Mouse (Mus musculus) liver, adult 2 months (tissue): ENCODE results near the gene Rundc3a. TPM values are rescaled to one million over a fixed set of nuclear protein-coding genes. Genes with fewer than 3 reads are reported as not detected.
A peak's percentile ranks its signal among the peaks of the same experiment; 100 is the strongest.

ENCODE experiments used
- DNase-seq: peaks from one replicate; pipeline ENCODE4 v3.0.0-alpha.2; 2011; ENCODE audit warnings: low read depth, low spot score; ENCODE audit errors: extremely low read depth
- H3K27ac ChIP-seq: fragments of 200-500 bp; replicated peaks from 2 replicates; pipeline ENCODE4 v1.5.1; 2012; ENCODE audit warnings: low read depth, mild to moderate bottlenecking, control low read depth, inconsistent platforms, low read length; ENCODE audit not compliant: insufficient read depth
- H3K27me3 ChIP-seq: fragments of 200-500 bp; 2 replicates; pipeline ENCODE4 v1.6.1; 2012; ENCODE audit warnings: mild to moderate bottlenecking, moderate library complexity, low read length, inconsistent platforms; ENCODE audit not compliant: control insufficient read depth, insufficient read depth
- H3K36me3 ChIP-seq: fragments of 200-500 bp; 2 replicates; pipeline ENCODE4 v1.6.1; 2012; ENCODE audit warnings: low read length, inconsistent platforms; ENCODE audit not compliant: control insufficient read depth, insufficient read depth
- H3K4me1 ChIP-seq: fragments of 200-500 bp; 2 replicates; pipeline ENCODE4 v1.6.1; 2011; ENCODE audit warnings: low read length; ENCODE audit not compliant: control insufficient read depth, insufficient read depth
- H3K4me3 ChIP-seq: fragments of 200-500 bp; 2 replicates; pipeline ENCODE4 v1.5.1; 2011; ENCODE audit warnings: low read depth, mild to moderate bottlenecking, control low read depth, low read length, moderate library complexity; ENCODE audit not compliant: insufficient read depth
- H3K79me2 ChIP-seq: fragments of 200-500 bp; 2 replicates; pipeline ENCODE4 v1.6.1; 2012; ENCODE audit warnings: inconsistent platforms, mild to moderate bottlenecking, low read length, moderate library complexity; ENCODE audit not compliant: control insufficient read depth, insufficient read depth
- H3K9ac ChIP-seq: fragments of 200-500 bp; 2 replicates; pipeline ENCODE4 v1.6.1; 2012; ENCODE audit warnings: low read depth, mild to moderate bottlenecking, control low read depth, inconsistent platforms, low read length
- CTCF ChIP-seq: fragments of 200-500 bp; IDR thresholded peaks from 2 replicates; pipeline ENCODE4 v1.5.1; 2011; ENCODE audit warnings: low read depth, low read length, control low read depth
- POLR2A ChIP-seq: fragments of 200-500 bp; IDR thresholded peaks from 2 replicates; pipeline ENCODE4 v1.6.1; 2011; ENCODE audit warnings: low read length, control low read depth; ENCODE audit not compliant: insufficient read depth; ENCODE audit errors: extremely low read depth
- WGBS: fragments of 180-500 bp; shearing (Covaris S2); methylation state at CpG from one replicate; pipeline ENCODE4 v1.1.7; 2018; 5-methylcytosine and 5-hydroxymethylcytosine counted together
- polyA plus RNA-seq: library from polyadenylated mRNA; depleted of rRNA; stranded (reverse); fragments of >200 nt; gene quantifications from 2 replicates; pipeline ENCODE4 v1.2.3, GENCODE M21; 2012; rRNA removed
- total RNA-seq: library from RNA; depleted of rRNA; stranded (reverse); fragments of >200 nt; gene quantifications from 2 replicates; pipeline ENCODE4 v1.2.3, GENCODE M21; 2014; rRNA removed

The Rundc3a gene
- total and polyA plus RNA-seq, 2 experiments, result 1.0 to 2.1 TPM

DNA sequence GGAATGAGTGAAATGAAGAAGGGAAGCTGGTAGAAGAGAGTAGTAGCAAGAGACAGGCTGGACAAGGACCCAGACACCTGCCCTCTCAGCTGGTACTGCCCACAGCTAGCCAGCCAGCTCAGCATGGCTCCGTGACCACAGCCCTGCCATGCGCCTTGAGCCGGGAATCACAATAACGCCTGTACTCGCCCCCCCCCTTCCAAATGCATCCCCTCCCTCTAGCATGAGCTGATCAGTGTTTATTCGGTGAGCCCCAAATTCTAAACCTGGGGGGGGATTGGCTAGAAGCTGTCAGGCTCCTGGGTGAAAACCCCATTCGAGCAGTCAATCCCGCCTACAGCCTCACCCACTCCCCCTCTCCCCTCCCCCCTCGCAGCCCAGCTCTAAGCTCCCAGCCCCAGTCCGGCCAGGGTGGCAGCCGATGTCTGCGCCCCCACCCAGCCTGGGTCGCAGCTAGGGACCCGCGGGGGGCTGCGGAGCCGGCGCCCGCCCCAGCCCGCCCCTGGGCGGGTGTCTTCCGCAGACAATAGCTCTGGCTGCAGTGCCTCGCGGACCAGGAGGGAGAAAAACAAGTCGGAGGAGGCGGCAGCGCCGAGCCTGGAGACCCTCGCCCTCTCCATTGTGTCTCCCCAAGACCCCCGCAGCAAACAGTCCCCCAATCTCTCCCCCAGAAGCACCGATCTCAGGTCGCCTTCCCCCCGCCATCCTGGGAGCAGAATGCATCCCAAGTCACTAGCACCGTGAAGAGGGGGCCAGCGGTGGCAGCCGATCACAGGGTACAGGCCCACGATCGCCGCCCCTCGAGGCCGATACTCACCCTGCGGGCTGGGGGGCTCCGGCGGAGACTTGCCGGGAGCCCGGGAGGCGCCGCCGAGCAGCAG is 53.6 kb downstream of the Rundc3a start:
- H3K27me3 ChIP-seq, result peaks cover 19% of the 10 kb centered on the region
- DNase-seq, result no peak

DNA sequence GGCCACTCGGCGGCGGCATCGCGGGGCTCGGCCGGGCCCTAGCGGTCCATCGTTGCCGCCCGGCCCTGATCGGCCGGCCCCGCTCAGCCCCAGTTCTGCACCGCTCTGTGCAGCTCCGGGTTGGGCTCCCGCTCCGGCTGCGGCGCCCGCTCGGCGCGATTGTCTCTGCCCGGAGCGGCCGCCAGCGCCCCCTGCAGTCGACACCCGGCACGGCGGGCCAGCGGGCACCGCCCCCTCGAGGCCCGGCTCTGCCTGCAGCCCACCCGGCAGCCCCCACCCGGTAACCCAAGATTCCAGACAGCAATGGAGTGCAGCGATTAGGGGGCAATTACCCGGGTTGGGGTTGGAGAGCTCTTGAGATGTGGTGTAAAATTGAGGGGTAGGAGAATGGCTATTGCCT is 54.3 kb downstream of the Rundc3a start, which contains the start of gene Fam171a2:
Gene Fam171a2, minus strand, starts transcription at position 186 of the 400 bp plus-strand sequence.
- Histone ChIP-seq H3K36me3 (no peaks in the 10 kb centered on the region), H3K79me2 (no peaks in the 10 kb centered on the region), H3K4me1 (no peaks in the 10 kb centered on the region), H3K27ac (peak within 1 kb of the TSS; percentile 38), H3K27me3 (peaks cover 19% of the 10 kb centered on the region), H3K4me3 (peak within 1 kb of the TSS; percentile 74), H3K9ac (peak within 1 kb of the TSS; percentile 74)
- TF ChIP-seq POLR2A (no peak), CTCF (peak; percentile 73)
- no peak for DNase-seq
- WGBS, result 1% methylated on average over 34 of the region's 40 CpGs

More for the DNA sequence above, 53.6 kb downstream of the Rundc3a start:
- Histone ChIP-seq H3K4me3 (peak overlapping the region; percentile 74), H3K4me1 (no peaks in the 10 kb centered on the region), H3K27ac (peak overlapping the region; percentile 38), H3K79me2 (no peaks in the 10 kb centered on the region), H3K9ac (peak overlapping the region; percentile 74), H3K36me3 (no peaks in the 10 kb centered on the region)
- WGBS, result 3% methylated on average over 48 of the region's 49 CpGs
- TF ChIP-seq POLR2A, result no peak
- TF ChIP-seq CTCF, result no peak

DNA sequence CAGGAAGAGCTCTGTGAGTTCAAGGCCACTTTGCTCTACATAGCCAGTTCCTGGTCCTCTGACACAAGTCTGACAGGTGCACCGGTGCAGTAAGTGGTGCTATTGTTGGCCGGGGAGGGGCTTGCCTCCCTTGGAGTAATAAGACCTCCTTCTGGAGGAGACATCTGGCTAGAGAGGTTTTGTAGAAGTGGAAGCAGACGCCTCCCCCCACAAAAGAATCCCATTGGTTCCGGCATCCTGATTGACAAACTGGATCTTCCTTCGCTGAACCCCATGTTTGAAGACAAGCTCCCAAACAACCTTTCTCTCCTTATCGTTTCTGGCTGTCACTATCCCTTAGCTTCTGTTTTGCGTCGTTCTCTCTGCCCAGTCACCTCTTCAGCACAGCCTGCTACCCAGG is 55.1 kb downstream of the Rundc3a start:
- no peaks in the 10 kb centered on the region for H3K36me3 ChIP-seq
- no peak overlapping the region for H3K9ac ChIP-seq
- no peak for TF ChIP-seq CTCF
- no peak for TF ChIP-seq POLR2A
- H3K79me2 ChIP-seq, result no peaks in the 10 kb centered on the region
- no peak for DNase-seq
- H3K4me3 ChIP-seq, result no peak overlapping the region
- H3K27me3 ChIP-seq, result peaks cover 19% of the 10 kb centered on the region
- WGBS, result 26% methylated on average over 8 of the region's 8 CpGs
- H3K27ac ChIP-seq, result no peak overlapping the region
- no peaks in the 10 kb centered on the region for H3K4me1 ChIP-seq

DNA sequence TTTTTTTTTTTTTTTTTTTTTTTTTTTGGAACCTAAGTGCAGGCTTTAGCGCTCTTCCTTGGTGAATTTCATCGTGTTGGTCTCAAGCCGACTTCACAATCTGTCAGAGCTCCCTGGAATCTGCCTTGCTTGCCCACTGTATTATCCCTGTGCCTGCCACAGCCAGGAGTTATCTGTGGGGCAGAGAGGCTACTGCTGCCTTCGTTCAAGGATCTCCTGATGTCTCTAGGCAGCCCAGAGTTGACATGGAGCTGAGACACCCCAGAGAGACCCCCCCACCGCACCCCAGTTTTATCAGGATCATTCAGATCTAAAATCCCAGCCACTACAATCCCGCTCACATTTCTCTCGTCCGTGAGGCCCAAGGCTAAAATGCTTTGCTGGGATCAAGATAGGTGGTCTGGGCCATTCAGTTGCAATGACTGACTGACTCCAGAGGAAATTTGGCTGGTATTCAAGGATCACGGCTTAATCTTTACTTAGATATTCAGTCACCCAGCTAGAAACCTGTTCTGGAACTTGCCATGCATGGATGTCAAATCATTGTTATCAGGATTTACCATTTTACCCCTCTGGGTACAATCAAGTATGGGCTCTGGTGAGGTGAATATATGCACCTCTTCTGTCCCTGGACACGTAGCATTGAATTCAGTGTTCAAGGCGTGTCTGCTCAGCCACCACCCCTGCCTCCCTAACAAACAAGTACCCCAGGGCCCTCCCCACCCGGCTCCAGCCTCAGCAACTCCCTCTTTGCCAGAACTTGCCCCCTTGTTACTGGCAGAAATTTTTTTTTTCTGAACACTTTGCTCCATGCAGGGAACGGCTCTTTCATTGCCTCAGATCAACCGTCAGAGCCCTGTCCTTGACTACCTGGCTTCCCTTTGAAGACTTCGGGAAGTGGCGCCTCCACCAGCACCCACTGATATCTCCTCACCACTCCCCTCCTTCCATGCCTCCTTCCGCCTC is 56.1 kb downstream of the Rundc3a start:
- TF ChIP-seq CTCF (no peak), POLR2A (no peak)
- Histone ChIP-seq H3K9ac (no peak overlapping the region), H3K4me3 (no peak overlapping the region), H3K36me3 (no peaks in the 10 kb centered on the region), H3K27me3 (peaks cover 19% of the 10 kb centered on the region), H3K4me1 (no peaks in the 10 kb centered on the region), H3K79me2 (no peaks in the 10 kb centered on the region), H3K27ac (no peak overlapping the region)
- DNase-seq, result no peak
- WGBS, result 60% methylated on average over 17 of the region's 17 CpGs

Other genes starting within 250 kb of the Rundc3a start
- 58.6 and 81.5 TPM in 2 replicates for gene Nags, start 247.9 kb upstream of the Rundc3a start, total RNA-seq
- 135 and 155 TPM in 2 replicates for gene Nags, start 247.9 kb upstream of the Rundc3a start, polyA plus RNA-seq
- gene Tmem101, start 237.0 kb upstream of the Rundc3a start, total RNA-seq, result 4.2 and 7.7 TPM in 2 replicates
- 9.2 and 13.5 TPM in 2 replicates for gene Tmem101, start 237.0 kb upstream of the Rundc3a start, polyA plus RNA-seq
- gene Lsm12, start 208.1 kb upstream of the Rundc3a start, total RNA-seq, result 11.4 and 14.1 TPM in 2 replicates
- 24.3 and 24.5 TPM in 2 replicates for gene Lsm12, start 208.1 kb upstream of the Rundc3a start, polyA plus RNA-seq
- gene G6pc3, start 203.8 kb upstream of the Rundc3a start, total RNA-seq, result 2.8 and 3.6 TPM in 2 replicates
- gene G6pc3, start 203.8 kb upstream of the Rundc3a start, polyA plus RNA-seq, result 17.1 and 25.9 TPM in 2 replicates
- 15.9 and 25.0 TPM in 2 replicates for gene Hdac5, start 163.2 kb upstream of the Rundc3a start, total RNA-seq
- 38.2 and 60.5 TPM in 2 replicates for gene Hdac5, start 163.2 kb upstream of the Rundc3a start, polyA plus RNA-seq
- 0.27 TPM in 1 of 2 replicates, not detected in the other for gene BC030867, start 144.5 kb upstream of the Rundc3a start, total RNA-seq
- 0.20 and 0.38 TPM in 2 replicates for gene BC030867, start 144.5 kb upstream of the Rundc3a start, polyA plus RNA-seq
- 0.09 TPM in 1 of 2 replicates, not detected in the other for gene Asb16, start 124.7 kb upstream of the Rundc3a start, total RNA-seq
- 0.16 and 0.20 TPM in 2 replicates for gene Asb16, start 124.7 kb upstream of the Rundc3a start, polyA plus RNA-seq
- gene Tmub2, start 108.5 kb upstream of the Rundc3a start, total RNA-seq, result 18.1 and 19.0 TPM in 2 replicates
- gene Tmub2, start 108.5 kb upstream of the Rundc3a start, polyA plus RNA-seq, result 33.5 and 34.2 TPM in 2 replicates
- 7.1 and 8.5 TPM in 2 replicates for gene Atxn7l3, start 96.8 kb upstream of the Rundc3a start, total RNA-seq
- 16.8 and 20.6 TPM in 2 replicates for gene Atxn7l3, start 96.8 kb upstream of the Rundc3a start, polyA plus RNA-seq
- 19.4 and 19.5 TPM in 2 replicates for gene Ubtf, start 73.7 kb upstream of the Rundc3a start, total RNA-seq
- 12.7 and 12.8 TPM in 2 replicates for gene Ubtf, start 73.7 kb upstream of the Rundc3a start, polyA plus RNA-seq
- 0.07 and 0.65 TPM in 2 replicates for gene Slc4a1, start 27.2 kb upstream of the Rundc3a start, total RNA-seq
- gene Slc4a1, start 27.2 kb upstream of the Rundc3a start, polyA plus RNA-seq, result 0.07 and 0.10 TPM in 2 replicates
- 181 and 243 TPM in 2 replicates for gene Slc25a39, start 14.5 kb downstream of the Rundc3a start, total RNA-seq
- 1,099 and 1,182 TPM in 2 replicates for gene Slc25a39, start 14.5 kb downstream of the Rundc3a start, polyA plus RNA-seq
- 53.7 and 88.7 TPM in 2 replicates for gene Grn, start 36.9 kb downstream of the Rundc3a start, total RNA-seq
- gene Grn, start 36.9 kb downstream of the Rundc3a start, polyA plus RNA-seq, result 155 and 176 TPM in 2 replicates
- 0.81 and 1.0 TPM in 2 replicates for gene Fam171a2, start 54.3 kb downstream of the Rundc3a start, total RNA-seq
- 1.4 and 1.8 TPM in 2 replicates for gene Fam171a2, start 54.3 kb downstream of the Rundc3a start, polyA plus RNA-seq
- gene Itga2b, start 76.7 kb downstream of the Rundc3a start, total RNA-seq, result 1.6 and 2.5 TPM in 2 replicates
- gene Itga2b, start 76.7 kb downstream of the Rundc3a start, polyA plus RNA-seq, result 4.3 and 7.1 TPM in 2 replicates
- 9.2 TPM in 2 replicates for gene Gpatch8, start 163.0 kb downstream of the Rundc3a start, total RNA-seq
- 5.1 and 6.0 TPM in 2 replicates for gene Gpatch8, start 163.0 kb downstream of the Rundc3a start, polyA plus RNA-seq
- not detected in 2 replicates for gene Gm11627, start 186.1 kb downstream of the Rundc3a start, total RNA-seq
- not detected in 2 replicates for gene Gm11627, start 186.1 kb downstream of the Rundc3a start, polyA plus RNA-seq
- gene Fzd2, start 211.0 kb downstream of the Rundc3a start, total RNA-seq, result 0.07 and 0.09 TPM in 2 replicates
- 0.19 and 0.24 TPM in 2 replicates for gene Fzd2, start 211.0 kb downstream of the Rundc3a start, polyA plus RNA-seq